Mouse (Mus musculus) ovary, postnatal 36 days (tissue): Measurements from ENCODE around the gene Ccdc162.

Experiments
- DNase-seq: peaks from one replicate; pipeline ENCODE4 v3.0.0; 2022; ENCODE audit warnings: low spot score, mixed read lengths

Gene Ccdc162

DNA sequence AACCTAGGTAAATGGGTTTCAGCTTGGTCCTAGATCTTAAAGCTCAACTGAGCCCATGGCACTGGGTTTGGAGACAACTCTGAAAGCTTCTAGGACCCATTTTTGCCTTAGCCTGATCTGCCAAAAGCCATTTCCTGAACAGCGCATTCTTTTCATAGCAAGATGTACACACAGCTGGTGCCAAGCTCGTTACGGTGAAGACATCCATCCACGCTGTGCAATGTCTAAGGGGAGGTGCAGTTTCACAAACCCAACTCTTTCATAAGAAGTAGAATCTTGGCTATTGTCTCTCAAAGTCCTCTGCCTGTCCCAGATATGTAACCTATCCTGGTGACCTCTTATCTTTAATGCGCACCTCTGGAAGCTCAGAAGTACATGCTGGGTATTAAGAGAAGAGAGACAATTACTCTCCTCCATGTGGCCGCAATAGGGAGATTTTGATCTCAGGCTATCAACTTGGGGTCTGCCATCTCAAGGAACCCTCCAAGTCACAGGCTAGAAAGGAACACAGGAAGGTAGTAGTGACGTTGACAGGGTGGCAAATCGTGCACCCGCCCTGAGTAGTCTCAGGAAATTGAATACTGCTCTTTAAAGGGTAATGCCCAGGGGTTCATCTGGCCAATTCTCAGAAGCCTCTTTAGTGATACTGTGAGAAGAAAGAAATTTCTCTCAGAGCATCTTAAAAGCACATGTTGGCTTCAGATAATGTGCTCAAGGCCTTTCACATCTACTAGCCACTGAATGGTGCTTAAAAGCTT lies 81.0 kb downstream of the Ccdc162 start:
- no peak for DNase-seq

DNA sequence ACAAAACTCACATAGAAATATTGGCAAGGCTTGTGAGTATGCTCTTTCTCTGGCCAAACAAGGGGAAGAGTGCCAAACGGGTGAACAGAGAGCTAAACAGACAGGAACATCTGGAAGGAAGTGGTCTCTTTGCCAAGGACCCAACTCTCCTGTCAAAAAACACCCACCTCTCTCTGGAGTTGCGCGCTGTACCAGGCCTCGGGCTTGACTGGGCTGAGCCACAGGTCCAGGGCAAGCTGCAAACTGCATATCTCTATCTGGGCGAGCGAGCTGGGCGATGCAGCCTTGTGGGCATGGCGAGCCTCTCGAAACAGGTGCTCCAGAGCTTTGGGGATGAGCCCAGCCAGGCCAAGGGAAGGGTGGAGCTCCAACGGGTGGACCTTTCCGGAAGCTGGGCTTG lies 82.6 kb downstream of the Ccdc162 start:
- DNase-seq: no peak

DNA sequence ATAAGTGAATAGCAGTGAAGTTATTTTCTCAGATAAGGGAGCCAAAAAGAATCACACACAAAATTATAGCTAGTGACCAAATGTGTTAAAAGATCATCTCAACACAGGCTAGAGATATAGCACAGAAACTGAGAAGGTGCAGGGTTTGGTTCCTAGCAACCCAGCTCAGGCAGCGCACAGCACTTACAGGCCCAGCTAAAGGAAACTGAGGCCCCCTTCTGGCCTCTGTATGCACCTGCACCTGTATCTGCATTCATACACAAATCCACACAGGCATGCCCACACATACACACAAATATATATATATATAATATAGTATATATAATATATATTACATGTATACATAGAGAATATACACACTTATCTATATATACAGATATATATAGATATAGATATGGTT lies 84.4 kb downstream of the Ccdc162 start:
- DNase-seq: no peak

DNA sequence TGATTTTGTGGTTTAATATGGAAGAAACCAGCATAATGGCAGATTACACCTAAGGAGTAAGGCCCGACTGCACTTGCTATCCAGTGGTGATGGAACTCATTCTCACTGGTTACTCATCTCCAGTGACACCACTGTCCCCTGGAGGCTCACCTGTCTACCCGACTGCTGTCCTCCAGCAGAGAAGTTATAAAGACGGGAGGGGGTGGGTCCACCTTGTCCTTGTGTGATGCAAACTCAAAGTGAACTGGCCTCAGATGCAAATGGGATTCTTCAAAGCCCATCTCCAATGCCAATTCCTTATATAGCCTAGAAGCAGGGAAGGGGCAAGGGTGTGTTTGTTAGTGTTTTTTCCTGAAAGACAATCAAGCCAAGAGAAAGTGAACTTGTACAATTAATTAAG lies 89.4 kb downstream of the Ccdc162 start:
- no peak for DNase-seq

DNA sequence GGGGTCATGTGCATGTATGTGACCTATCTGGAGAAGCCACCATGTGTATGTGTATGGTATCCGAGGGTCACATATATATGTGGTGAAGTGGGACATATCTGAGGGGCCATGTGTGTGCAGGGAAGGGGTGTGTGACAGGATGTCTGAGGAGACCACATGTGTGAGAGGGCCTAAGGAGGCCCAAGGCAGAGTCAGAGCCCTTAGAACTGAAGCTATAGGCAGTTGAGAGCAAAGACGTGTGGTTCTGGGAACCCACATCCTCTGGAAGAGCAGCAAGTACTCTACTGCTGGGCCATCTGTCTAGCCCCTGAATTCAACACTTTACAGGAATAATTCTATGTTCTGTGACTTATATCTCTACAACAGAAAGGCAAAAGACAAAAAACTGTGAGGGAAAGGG lies 96.4 kb downstream of the Ccdc162 start:
- DNase-seq: no peak

DNA sequence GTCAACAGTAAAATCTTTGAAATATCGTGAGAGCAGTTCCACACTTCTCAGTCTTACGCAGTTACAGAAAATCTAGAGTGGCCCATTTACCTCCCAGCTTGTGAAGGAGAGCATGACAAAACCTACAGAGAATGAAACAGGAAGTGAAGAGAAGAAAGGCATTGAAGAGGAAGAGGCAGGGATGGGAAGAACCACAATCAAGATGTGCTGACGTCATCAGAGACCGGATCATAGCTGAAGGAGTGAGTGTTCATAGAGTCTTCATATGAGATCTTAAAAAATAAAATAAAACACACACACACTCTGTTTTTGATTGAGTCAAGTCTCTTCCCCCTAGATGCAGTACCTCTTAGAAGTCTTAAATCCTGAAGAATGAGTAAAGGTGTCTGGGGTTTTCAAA lies 100.9 kb downstream of the Ccdc162 start:
- no peak for DNase-seq

DNA sequence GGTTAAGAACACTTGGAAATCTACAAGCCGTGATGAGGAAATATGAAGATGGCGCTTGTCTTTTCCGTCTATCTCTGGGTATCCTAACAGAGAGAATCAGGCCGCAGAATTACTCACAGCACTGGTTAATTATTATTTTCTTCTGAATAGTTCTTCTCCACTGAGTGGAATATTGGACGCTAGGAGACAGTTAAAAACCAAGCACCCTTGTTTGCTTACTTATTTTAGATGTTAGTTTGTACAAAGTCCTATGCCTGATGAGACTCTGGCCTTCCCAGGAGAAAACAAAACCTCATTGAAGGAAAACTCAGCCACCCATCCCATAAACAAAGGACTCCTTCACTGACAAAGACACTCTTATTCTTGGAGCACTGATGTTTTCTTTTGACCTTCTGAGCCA lies 104.5 kb downstream of the Ccdc162 start:
- DNase-seq: no peak

DNA sequence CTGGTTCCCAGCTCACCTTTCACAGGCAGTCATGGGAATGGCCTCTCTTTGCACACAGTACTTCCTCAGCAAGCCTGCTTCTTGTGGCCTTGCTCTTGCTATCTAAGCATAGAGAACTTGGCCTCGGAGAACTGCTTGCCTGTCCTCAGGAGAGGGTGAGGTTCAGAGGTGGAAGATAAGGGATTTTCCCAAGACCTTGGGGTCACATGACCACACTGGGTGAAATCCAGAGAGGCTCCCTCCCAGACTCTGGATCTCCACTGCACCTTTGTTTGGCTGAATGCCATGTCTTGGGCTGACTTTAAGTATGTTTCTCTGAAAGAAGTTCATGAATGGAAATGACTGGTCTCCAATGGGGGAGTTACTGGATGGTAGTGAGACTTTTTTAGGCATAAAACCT lies 107.0 kb downstream of the Ccdc162 start:
- DNase-seq: no peak

DNA sequence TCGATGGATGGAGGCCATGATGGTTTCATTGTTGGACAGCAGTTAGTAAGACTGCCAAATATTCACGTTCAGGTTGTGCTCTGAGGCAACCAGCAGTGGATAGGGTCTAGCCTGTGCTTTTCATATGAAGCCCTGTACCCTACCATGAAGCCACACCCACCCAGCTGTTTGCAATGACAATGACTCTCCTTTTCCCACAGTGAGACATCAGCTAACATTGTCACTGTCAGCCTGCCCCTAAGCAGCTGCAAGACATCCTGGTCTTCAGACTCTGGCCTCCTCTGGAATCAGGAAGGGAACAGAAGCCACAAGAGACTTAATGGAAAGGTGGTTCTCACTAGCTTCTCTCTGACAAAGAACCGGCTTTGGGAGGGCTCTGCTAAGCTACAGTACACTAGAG lies 107.9 kb downstream of the Ccdc162 start:
- DNase-seq: no peak

DNA sequence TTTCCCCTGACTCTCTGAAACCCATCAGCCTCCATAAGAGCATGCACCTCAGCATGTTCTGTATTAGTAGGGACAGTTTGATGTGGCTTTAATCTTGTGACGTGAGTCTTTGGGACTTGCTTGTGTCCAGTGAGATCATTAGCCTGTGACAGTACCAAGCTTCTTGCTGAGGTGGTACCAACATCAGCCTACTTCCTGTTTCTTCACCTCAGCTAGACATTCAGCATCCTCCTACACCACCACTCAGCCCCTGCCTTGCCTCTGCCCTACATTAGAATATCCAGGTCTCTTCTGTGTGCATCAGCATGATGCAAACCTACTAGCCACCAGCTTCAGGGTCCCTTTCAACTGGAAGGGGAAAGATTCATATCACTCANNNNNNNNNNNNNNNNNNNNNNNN lies 113.8 kb downstream of the Ccdc162 start:
- no peak for DNase-seq

DNA sequence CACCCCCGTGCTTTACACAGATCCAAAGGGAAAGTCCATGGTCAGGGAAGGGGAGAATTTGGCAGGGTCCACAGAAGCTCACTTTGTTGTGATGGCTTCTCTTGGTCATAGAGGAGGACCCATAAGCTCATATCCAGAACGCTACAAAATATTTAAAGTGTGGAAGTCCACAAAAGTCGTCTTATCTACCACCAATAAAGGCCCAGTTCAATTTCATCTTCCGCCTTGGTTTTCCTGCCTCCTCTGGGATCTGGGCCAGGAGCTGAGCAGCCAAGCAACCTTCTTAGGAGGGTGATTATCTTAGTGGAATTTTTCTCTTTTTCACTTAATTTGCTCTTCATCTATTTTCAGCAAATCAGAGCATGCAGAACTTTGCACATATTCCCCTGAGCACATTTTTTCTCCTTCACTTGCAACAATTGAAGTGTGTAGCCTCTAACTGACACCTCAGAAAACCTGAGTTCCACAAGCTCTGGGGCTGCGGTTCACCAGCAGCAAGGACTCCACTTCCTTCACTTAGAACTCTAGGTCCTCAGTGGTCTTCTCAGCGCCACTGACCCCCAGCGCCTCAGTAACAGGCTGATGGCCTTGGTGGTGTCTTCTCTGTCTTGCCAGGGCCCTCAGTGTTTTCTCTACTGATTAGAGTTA lies 114.4 kb downstream of the Ccdc162 start:
- DNase-seq: no peak

DNA sequence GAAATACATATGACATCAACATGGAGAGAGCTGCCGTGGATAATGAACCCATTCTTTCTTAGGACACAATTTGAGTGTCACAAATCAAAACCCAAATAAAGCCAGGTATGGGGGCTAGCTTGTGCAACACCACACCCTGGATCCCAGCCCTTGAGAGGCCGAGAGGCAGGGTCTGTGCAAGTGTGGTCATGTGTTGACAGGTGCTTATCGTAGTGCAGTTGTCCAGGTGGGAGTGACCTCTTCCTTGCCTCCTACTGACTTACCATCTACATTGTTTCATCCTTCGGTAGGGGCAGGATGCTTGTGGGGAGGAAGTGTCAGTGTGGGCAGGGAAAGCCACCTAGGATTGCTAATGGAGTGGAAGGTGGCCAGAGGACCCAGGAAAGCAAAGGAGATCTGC lies 115.1 kb downstream of the Ccdc162 start:
- DNase-seq: no peak

DNA sequence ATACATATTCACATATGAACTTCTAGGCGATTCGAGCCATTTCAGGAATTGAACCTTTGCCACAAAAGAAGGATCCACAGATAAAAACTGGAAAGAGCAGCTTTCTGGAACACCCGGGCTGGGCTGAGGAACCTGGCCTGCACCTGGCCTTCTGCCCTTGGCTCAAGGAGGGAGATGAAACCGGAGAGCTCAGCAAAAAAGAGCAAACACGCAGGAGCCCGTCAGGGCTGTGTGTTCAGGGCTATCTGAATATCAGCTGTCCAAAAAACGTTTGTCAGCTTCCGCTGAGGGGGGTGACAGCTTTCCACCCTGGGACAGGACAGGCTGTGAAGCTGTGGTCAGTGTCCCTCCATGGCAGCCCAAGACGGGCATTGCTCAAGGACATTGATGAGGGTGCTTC lies 117.4 kb downstream of the Ccdc162 start:
- DNase-seq: no peak

DNA sequence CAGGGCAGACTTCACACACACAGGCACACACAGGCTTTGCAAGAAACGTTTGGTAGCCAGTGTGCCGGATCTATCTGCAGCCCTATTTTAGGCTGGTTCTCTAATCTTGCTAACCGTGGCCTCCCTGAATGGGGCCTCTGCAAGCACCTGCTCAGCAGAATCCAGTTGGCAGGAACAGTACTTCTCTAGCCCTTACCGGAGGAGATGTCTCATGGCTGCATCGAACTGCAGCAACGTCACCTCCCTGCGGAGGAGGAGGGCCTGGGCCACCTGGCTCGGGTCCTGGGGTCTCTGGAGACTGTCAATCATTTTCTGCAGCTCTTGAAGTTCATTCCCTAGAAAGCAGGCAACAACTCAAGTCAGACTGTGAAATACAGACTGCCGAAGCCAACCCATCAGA lies 118.2 kb downstream of the Ccdc162 start:
- DNase-seq: no peak

DNA sequence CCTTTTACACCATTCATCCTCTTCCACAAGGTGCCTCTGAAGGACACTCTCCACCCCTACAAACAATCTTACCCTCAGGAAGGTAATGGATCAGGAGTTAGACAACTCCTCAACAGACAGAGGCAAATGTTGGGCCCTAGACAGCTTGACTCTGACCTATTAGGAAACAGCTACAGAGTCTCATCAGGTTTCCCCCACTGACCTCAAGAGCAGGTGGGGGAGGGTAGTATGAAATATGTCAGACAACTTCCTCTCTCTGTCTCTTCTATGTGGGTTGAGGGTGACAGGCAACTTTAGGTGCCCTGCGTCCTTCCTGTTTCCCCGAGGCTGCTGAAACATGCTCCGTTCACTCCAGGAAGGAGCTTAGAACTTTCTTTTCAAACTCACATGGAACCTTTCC lies 120.9 kb downstream of the Ccdc162 start:
- no peak for DNase-seq

DNA sequence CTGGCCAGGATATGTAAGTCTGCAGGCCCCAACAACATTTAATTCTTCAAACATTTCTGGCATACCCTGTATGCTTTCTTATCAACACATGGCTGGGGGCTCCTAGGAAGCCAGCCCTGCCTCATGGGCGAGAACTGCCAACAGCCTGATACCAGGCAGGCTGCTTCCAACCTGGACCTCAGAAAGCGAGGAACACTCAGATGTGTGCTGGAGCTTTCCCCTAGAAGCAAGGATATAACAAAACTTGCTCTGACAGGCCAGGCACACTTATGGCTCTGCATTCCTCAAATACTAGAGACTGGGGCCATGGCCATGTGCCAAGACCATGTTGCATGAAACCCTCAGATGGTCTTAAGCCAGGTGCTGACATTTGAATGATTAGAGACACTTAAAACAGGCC lies 121.5 kb downstream of the Ccdc162 start:
- no peak for DNase-seq

DNA sequence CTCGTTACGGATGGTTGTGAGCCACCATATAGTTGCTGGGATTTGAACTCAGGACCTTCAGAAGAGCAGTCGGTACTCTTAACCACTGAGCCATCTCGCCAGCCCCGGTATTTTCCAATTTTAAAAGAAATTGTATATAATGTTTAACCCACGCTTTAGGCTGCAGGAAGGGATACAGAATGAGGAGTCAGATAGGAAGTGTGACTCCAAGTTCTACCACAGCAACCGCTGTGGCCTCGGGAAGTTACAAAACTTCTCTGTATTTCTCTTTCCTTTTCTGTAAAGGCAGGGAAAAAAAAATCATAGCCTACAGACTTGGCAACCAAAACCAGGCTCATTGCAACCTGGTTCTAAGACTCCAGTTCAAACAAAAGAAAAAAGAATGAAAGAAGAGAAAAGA lies 122.0 kb downstream of the Ccdc162 start:
- DNase-seq: no peak

DNA sequence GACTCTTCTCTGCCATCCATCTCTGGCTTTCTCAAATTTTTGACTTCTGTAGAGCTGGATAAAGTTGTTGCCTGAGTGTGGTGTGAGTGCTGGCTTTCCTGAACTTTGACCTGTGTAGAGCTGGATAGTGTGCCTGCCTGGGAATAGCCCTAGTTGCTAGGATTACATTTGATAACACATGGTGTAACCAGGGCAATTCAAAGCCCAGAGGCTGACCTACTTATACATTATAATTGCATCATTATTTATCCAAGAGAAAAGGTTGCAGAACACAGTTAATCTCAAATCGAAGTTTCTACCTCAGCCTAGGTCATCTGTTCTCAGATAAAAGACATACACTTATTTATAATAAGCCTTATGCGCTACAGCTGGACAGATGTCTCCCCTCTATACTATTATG lies 127.8 kb downstream of the Ccdc162 start:
- DNase-seq: no peak

DNA sequence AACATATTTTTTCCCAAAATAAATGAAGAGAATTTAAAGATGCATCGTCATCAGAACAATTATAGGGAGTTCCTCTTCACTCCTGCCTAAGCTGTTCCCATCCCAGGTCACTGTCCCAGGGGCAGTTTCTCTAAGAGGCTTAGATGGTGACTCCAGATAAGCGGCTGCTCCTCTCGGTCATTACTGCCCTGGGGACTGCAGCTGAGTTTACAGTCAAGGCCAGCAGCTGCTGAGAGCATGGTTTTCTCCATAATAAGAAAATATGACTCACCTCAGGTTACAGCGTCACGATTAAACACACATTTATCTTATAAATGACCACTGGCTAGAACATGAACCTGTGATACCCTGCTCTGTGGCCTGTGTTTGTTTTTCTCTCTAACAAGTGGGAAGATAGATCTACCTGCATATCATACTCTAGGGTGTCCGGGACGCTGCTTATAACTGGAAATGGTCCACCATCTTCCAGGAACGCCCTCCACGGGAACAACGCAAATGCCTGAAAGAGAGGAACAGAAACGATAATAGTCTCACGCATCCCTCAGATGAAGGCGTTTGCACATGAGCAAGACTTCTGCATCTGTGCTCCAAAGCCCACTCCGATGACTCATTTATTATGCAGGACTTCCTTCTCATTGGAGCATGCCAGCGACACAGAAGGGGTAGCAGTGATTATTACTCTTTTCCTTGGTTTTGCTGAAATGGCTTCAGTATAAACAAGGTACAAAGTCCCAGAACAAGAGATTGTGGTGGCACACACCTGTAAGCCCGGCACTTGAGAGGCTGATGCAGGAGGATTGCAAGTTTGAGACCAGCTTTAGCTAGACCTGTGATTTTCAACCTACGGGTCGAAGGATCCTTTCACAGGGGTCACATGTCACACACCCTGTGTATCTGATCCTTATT lies 129.2 kb downstream of the Ccdc162 start:
- no peak for DNase-seq

DNA sequence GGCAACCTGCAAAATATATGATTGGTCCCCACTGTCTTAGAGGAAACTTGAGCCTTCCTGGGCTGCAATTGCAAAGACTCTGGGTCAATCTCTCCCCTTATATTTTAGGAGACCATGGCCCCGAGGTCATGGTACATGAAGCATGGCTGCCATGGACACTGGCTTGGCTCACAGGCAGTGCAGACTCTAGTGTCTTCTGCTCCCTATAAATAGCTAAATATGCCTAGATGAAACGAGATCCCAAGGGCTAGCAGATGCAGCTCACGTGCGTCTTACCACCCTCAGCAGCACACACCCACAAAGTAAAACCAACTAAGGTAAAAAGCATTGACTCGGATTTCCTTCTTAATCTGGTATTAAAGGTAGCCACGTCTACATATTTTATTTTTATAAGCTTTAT lies 133.1 kb downstream of the Ccdc162 start:
- no peak for DNase-seq

DNA sequence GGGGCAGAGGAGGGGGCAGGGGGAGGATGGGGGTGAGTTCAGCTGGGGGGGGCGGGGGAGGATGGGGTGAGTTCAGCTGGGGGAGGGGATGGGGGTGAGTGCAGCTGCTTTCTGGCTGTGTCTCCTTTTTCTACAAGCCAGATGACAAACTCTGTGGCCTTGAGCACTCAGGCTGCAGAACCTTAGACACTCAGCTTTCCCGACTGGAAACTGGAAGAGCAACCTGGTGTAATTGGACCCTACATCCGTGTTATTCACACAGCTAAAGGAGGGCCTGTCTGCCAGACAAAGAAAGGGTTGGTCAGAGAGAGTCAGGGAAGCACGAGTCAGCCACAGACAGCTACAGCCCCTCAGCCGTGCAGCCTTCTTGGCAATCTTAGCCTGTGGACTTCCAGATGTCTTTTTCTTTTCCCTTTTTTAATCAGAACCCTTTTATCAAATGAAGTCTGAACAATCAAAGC lies 133.5 kb downstream of the Ccdc162 start:
- DNase-seq: no peak

DNA sequence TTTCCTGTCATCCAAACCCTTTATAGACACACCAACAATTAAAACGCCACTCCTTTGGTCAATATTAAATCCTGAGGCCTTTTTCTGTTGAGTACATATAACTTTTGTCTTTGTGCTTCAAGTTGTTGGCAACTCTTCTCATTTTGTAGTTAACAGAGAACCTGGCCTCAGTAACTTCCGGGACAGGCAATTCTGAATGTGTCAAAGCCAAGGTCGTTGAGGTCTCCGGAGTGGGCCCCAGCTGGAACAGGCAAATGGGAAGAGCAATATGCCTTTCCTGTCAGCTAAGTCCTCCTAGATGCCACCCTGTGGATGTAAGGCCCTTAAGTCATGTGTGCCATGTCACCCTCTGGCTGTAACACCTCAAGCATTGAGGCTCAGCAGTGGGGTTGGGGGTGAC lies 136.0 kb downstream of the Ccdc162 start:
- no peak for DNase-seq

DNA sequence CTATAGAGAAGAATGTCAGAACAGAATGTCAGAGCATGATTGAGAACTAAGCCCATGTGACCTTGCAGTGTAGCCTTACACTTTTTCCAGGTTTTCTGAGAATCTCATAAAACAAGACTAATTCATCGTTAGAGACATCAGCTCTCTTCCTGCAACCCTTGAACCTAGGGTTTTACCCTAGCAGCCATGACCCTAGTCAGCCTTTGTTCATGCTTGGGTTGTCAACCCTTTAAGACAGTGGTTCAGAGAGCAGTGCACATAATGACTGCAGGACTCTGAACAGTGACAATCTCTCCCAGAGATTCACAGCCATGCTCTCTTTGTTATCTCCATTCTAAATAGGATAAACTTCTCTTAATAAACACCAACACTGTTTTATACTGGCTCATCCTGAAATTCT lies 137.9 kb downstream of the Ccdc162 start:
- no peak for DNase-seq
